Mouse (Mus musculus) spleen, postnatal 14 days (tissue): ENCODE results near the gene Gm11273.
"Not testable (repeated sequence)": the region's sequence is repeated elsewhere in the genome, so short reads cannot be mapped to it uniquely, and the experiment has no call there.

Experiments
- DNase-seq, 2 experiments: peaks; one replicate each; pipeline ENCODE4 v3.0.0; 2021 to 2022; ENCODE audit warnings: low spot score in 2 of 2

Gene Gm11273

DNA sequence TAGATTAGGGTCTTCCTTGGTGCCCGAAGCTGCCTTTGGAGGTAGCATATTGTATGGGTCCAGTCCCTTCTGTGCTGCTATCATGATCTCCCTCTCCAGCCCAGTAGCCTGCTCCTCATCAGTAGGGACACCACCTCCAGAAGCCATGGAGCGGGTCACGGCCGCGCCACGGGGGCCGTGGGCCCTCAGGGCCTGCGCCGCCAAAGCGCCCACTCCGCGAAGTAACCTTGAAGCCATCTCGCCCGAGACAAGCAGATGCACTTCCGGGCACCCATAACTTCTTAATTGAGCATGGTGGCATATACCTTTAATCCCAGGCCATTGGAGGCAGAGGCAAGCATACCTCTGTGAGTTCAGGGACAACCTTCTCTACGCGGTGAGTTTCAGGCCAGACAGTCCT lies at the start of gene Gm11273:
Gm11273 (minus strand) TSS at position 237 of the 400 bp plus-strand sequence.
- DNase-seq: not testable (repeated sequence)

DNA sequence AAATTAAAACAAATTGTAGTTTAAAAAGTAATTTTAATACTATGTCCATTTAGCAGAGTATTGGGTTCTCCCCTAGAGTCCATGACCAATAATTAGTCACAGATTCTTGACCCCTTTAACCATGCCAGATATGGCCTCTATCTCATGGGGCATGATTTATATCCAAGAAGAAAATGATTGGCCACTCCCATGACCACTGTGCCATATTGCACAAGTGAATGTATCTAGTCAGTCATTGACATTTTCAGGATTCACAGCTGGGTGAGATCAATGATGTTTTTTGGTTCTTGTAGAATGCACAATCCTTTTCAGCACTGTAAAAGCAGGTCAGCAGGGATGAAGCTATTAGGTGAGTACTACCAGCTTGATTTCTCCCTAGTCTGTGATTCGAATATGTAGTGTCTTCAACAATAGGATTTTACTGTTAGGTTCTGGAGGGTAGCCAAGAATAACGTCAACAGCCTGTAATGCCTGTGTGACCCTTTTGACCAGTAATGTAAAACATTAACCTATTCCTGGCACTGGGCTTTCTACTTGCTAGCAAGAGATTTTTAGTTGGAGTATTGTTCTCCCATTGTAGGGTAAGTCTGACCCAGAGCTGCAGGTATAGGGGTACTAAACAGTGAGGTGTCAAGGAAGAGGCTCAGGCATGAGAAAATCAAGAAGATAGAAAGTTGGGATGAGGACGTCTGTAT lies 49.3 kb upstream of the Gm11273 start:
- no peak for DNase-seq

GRCm38 (mm10) chr13:21549487-21549886 lies 48.3 kb upstream of the Gm11273 start:
- no peak for DNase-seq

- no peak for DNase-seq
These were observed 41.5 kb upstream of the Gm11273 start, which contains the start of gene Olfr1366 for GRCm38 (mm10) chr13:21542708-21543107. Olfr1366 (minus strand) TSS chr13:21542808.

GRCm38 (mm10) chr13:21530781-21531201 lies 29.6 kb upstream of the Gm11273 start, which contains the start of gene Zkscan8:
Zkscan8 (minus strand) TSS chr13:21531120.
- DNase-seq: peak; percentile 67 to 77

- DNase-seq: no peak
These were observed 28.9 kb upstream of the Gm11273 start for GRCm38 (mm10) chr13:21530136-21530535.

DNA sequence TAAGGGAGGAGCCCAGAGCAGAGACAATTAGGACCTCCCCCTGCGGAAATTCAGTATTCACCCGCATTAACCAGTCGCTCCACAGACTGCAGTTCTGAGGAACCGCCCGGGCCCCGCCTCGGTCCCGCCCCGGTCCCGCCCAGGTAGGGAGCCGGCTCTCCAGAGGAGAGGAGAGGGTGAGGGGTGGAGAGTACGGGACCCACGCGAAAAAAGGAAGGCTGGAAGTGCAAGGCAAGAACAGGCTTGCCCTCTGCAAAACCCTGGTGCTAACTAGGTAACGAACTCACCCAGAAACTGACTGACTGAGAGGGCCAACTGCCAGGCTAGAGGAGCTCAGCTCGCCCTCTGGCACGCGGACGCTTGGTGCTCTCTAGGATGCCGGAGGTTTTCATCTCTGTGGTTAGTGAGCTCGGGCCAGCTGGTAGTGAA lies 5.0 kb upstream of the Gm11273 start:
- DNase-seq: peak; percentile 43 to 50

- DNase-seq: no peak
These were observed 1.1 kb upstream of the Gm11273 start for GRCm38 (mm10) chr13:21502296-21502695.

DNA sequence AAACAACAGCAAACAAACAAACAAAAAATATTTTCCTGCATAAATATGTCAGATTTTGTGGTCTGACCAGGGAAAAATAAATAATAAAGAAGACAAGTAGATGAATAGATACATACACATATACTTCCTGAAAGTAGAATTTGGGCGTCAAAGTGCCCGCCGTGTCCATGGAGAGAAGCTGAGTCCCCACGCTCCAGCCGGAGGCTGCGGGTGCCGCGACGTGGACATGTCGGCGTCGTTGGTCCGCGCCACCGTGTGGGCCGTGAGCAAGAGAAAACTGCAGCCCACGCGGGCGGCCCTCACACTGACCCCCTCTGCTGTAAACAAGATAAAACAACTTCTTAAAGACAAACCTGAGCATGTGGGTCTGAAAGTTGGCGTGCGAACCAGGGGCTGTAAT lies 6.1 kb downstream of the Gm11273 start, which contains the start of gene AK157302:
AK157302 (plus strand) TSS at position 144 of the 400 bp plus-strand sequence.
- DNase-seq: peak in 1 of 2 experiments; percentile 6

GRCm38 (mm10) chr13:21492847-21493246 lies 8.4 kb downstream of the Gm11273 start:
- DNase-seq: no peak

GRCm38 (mm10) chr13:21486881-21487280 lies 14.3 kb downstream of the Gm11273 start:
- DNase-seq: no peak

DNA sequence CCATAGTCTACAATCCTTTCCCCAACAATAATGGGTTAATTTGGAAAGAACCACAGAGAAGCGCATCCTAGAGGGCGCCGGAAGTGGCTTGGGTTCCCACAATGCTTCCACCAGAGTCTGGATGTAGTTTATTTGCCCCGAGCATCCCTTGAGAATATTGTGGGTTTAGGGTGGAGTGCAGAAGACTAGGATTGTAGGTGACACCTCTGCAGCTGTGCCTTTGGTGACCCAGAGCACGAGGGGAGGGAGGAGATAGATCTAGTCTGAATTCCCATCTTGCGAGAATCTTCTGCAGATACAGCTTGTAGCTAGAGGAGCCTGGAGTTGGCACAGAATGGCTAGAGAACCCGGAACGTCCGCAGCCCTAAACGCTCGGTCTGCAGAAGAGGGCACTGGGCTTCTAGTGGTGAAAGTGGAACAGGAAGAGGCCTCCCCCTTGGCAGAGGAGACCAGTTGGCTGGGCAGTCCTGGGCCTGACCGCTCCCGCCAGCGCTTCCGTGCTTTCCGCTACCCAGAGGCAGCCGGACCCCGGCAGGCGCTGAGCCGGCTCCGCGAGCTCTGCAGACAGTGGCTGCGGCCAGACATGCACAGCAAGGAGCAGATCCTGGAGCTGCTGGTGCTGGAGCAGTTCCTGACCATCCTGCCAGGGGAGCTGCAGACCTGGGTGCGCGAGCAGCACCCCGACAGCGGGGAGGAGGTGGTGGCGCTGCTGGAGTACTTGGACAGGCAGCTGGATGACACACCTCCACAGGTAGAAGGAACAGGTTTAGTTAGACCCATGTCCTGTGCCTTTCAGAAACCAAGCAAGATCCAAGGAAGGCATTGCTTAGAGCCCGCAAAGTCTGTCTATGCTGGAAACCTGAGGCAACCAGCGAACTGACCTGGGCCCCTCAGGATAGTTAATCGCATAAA lies 22.2 kb downstream of the Gm11273 start, which contains the start of the genes Zkscan4 and Gm10065:
Zkscan4 (plus strand) TSS at position 149 of the 912 bp plus-strand sequence.
Gm10065 (minus strand) TSS at position 683 of the 912 bp plus-strand sequence.
- not testable (repeated sequence) for DNase-seq

DNA sequence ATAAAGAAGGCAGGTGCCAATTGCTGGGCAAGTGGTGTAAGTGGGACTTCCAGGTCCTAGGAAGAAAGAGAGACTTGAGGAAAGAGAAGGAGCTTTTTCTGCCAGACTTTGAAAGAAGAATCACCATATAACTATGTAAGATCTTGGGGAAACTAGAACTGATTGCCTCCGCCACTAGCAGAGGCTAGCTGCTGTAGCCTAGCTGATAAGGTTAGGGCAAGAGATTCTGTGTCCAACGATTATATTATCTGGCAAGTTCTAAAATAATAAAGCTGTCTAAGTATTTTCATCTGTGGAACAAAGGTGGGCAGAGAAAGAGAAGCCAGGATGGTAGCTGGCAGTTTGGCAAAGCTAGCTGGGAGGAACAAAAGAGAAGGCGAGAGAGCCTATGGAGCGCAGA lies 28.8 kb downstream of the Gm11273 start:
- DNase-seq: no peak

DNA sequence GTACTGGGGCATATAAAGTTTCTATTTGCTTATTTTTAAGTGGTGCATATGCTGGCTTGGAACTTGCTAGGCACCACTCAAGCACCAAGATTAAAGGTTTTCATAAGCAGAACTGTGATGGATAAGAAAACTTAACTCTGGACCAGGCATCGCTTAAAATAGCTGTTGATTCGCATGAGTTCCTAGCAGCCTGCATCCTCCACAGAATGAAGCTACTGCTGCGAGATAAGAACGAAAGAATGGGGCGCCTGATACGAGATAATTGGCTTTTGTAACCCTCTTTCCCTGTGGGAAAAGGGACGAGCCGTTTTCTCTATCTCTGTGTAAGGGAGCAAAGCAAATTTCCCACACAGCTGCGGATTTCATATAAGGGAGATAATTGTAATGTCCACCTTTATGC lies 32.1 kb downstream of the Gm11273 start:
- no peak for DNase-seq

- peak; percentile 47 to 52 for DNase-seq
These were observed 32.9 kb downstream of the Gm11273 start, which contains the start of gene Nkapl for GRCm38 (mm10) chr13:21468061-21469019. Nkapl (minus strand) TSS chr13:21468509.

GRCm38 (mm10) chr13:21467336-21467735 lies 33.9 kb downstream of the Gm11273 start:
- DNase-seq: no peak

GRCm38 (mm10) chr13:21462516-21462915 lies 38.7 kb downstream of the Gm11273 start:
- DNase-seq: not testable (repeated sequence)

DNA sequence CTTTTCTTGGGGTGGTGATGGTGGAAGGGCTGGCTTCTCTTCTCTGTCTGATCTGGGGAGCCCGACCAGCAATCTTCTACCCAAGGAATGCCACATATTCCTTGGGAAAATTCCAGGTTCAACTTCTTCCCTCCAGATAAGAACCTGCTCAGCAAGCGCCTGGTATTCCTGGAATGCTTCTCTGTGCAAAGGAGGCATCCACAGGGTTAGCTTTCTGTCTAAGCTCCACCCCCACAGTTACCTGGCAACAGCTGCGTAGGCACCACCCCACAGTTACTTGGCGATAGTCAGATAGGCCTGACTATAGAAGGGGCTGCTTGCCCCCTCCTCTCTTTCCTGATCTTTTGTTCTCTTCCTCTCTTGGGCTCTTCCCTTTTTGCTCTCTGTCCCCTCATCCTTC lies 44.9 kb downstream of the Gm11273 start:
- no peak for DNase-seq

GRCm38 (mm10) chr13:21454133-21454532 lies 47.1 kb downstream of the Gm11273 start:
- no peak for DNase-seq

DNA sequence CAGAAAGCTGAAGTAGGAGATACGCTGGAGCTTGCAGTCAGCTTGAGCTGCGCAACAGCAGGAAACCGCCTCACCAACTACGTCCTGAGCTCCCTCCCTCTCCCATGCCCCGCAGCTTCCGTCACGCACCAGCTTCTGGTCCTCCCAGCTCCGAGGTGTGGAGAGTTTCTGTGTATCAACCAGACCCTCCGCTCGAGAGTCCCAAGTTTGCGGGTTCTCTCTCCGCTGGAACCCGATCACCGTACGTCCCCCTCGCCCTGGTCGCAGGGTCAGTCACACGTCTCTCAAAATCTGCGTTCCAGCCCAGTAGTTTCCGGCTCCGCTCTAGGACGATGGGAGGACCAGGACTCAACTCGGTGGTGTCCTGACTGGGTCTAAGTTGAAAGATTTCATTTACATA lies 47.8 kb downstream of the Gm11273 start, which contains the start of gene Zscan26:
Zscan26 (minus strand) TSS at position 282 of the 400 bp plus-strand sequence.
- DNase-seq: peak; percentile 45 to 63

- no peak for DNase-seq
These were observed 48.2 kb downstream of the Gm11273 start for GRCm38 (mm10) chr13:21453042-21453441.
